Mouse (Mus musculus): ENCODE measurements around the gene Mamdc4. TPM values are rescaled to one million over a fixed set of nuclear protein-coding genes. Genes with fewer than 3 reads are reported as not detected.
A peak's percentile ranks its signal among the peaks of the same experiment; 100 is the strongest.

Gene Mamdc4
- polyA plus RNA-seq, 1 experiment from 2014 or later = 5.0 TPM

DNA sequence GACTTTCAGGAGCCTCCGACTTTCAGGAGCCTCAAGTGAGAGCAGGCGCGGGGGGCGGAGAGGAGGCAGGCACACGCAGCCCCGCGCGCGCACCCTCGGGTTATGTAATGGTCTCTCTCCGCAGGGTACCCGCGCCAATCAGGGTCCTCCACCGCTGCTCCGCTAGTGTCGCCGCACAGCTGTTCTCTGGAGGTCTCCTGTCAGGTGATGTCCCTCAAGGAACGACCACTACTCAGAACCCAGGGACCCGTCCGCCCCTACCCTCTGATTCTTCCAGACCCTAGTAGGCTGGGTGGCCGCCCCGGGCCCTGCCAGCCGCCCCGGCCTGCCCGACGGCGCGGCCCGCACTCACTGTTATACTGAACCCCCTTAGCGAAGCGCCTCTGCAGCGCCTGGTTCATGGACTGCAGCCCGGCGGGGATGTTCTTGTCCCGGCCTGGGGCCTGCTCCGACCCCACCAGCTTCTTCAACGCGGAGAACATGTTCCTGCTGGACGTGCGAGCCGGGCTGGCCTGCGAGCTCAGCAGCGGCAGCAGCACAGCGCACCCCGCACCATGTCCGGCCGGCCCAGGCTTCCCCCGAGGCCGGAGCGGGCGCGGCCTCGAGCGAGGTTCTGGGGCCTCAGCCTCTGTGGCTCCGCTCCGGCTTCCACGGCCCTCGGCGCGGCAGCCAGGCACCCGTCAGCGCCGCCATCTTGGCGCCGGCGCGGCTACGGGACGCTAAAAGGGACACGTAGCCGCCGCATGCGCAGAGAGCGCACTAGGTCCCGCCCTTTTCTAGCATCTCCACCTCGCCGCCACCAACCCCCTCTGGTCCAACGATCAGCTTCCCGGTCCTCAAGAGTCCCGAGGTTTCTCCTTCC is 33.3 kb upstream of the Mamdc4 start, which contains the start of gene Rabl6:
Gene Rabl6, minus strand, starts transcription at position 761 of the 862 bp plus-strand sequence.
- WGBS = under 1% methylated on average over 80 of the region's 80 CpGs
- peak; percentile 94 for ATAC-seq (replicated peaks; ENCODE audit: low FRiP score)

DNA sequence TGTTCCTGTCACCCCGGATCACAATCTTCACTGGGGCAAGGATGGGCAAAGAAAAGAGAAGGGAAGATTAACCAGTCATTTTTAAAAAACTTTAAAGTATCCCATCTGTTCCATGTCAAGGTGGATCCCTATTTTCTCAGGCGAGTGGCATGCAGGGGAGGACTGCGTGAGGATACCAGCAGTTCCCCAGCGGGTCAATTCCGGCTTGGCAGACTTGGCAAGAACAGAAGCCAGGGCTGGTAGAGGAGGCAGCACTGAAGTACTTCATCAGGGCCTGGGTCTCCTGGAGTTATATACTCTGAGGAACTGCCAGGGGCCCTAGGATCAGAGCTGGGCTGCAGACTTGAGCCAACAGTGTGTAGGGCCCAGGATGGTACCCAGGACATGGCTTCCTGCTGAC is 27.9 kb upstream of the Mamdc4 start:
- Histone ChIP-seq H3K27me3 (ENCODE audit: control insufficient read depth, insufficient read depth, low read length) (no peaks in the 10 kb centered on the region), H3K9ac (ENCODE audit: low read length) (no peak overlapping the region), H3K4me2 (ENCODE audit: low read depth, low read length, severe bottlenecking) (no peak overlapping the region), H3K9me3 (ENCODE audit: control insufficient read depth, low read length) (no peaks in the 10 kb centered on the region), H3K36me3 (ENCODE audit: control insufficient read depth, insufficient read depth, low read length) (peaks cover 3% of the 10 kb centered on the region), H3K4me1 (replicated peaks; ENCODE audit: control insufficient read depth, insufficient read depth, low read length) (no peaks in the 10 kb centered on the region), H3K4me3 (ENCODE audit: low read depth, low read length) (no peak overlapping the region), H3K27ac (ENCODE audit: low read depth, low read length) (no peak overlapping the region)
- DNase-seq (ENCODE audit: low spot score) = no peak
- WGBS = 93% methylated on average over 5 of the region's 5 CpGs
- ATAC-seq (replicated peaks; ENCODE audit: low FRiP score) = no peak

More for the DNA sequence above, 33.3 kb upstream of the Mamdc4 start, which contains the start of gene Rabl6:
- H3K27ac ChIP-seq (ENCODE audit: low read depth, low read length) = peak within 1 kb of the TSS; percentile 85
- H3K36me3 ChIP-seq (ENCODE audit: control insufficient read depth, insufficient read depth, low read length) = no peaks in the 10 kb centered on the region
- peak within 1 kb of the TSS; percentile 99 for H3K4me3 ChIP-seq (ENCODE audit: low read depth, low read length)
- peak; percentile 91 for DNase-seq (ENCODE audit: low spot score)
- peaks cover 3% of the 10 kb centered on the region; the same call in 1 of the 2 replicates for H3K4me1 ChIP-seq (replicated peaks; ENCODE audit: control insufficient read depth, insufficient read depth, low read length)
- no peaks in the 10 kb centered on the region for H3K9me3 ChIP-seq (ENCODE audit: control insufficient read depth, low read length)
- H3K27me3 ChIP-seq (ENCODE audit: control insufficient read depth, insufficient read depth, low read length) = no peaks in the 10 kb centered on the region; the same call in 1 of the 2 replicates
- H3K4me2 ChIP-seq (ENCODE audit: low read depth, low read length, severe bottlenecking) = peak within 1 kb of the TSS; percentile 71
- H3K9ac ChIP-seq (ENCODE audit: low read length) = peak within 1 kb of the TSS; percentile 96

DNA sequence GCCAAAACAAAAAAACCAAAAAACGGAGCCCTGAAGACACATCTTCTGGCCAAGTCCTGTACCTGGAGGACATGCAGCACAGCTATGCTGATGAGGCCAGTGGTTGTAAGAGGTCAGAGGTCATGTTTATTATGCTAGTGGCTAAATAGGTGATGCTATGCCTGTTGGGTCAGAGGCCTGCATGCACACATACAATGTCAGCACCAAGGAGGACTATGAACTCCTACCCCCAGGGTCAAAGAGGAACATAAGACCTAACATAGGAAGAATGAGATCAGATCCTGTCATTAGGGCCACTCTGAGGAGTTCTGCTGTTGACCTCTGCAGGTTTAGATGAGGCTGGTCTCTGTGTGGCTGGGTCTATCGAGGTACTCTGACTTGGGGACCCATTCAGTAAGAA is 25.4 kb upstream of the Mamdc4 start:
- H3K4me1 ChIP-seq (replicated peaks; ENCODE audit: control insufficient read depth, insufficient read depth, low read length) = no peaks in the 10 kb centered on the region
- H3K36me3 ChIP-seq (ENCODE audit: control insufficient read depth, insufficient read depth, low read length) = peaks cover 10% of the 10 kb centered on the region
- no peaks in the 10 kb centered on the region for H3K27me3 ChIP-seq (ENCODE audit: control insufficient read depth, insufficient read depth, low read length)
- DNase-seq (ENCODE audit: low spot score) (no peak), ATAC-seq (replicated peaks; ENCODE audit: low FRiP score) (no peak)
- H3K4me2 ChIP-seq (ENCODE audit: low read depth, low read length, severe bottlenecking) = no peak overlapping the region
- H3K4me3 ChIP-seq (ENCODE audit: low read depth, low read length) = no peak overlapping the region
- H3K27ac ChIP-seq (ENCODE audit: low read depth, low read length) = no peak overlapping the region
- no peaks in the 10 kb centered on the region for H3K9me3 ChIP-seq (ENCODE audit: control insufficient read depth, low read length)
- no peak overlapping the region for H3K9ac ChIP-seq (ENCODE audit: low read length)
- WGBS = 93% methylated on average over 2 of the region's 2 CpGs

DNA sequence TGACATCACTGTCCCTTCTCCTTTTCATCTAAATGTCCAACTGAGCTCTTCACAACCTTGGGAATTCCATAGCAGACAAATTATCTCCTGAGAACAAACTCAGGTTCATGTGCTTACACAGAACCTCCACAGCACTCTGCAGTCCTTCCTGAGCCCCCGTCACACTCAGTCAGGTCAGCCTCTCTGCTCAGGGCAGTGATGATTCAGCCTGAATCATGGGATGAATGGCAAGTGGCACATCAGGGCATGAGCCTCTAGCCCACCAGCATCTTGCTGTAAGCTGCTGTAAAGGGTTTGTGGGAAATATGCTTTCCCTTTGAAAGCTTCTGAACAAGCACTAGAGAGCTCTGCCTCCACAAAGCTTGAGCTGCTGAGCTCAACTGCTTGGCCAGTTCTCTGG is 24.1 kb upstream of the Mamdc4 start:
- H3K9me3 ChIP-seq (ENCODE audit: control insufficient read depth, low read length) = no peaks in the 10 kb centered on the region
- H3K9ac ChIP-seq (ENCODE audit: low read length) = no peak overlapping the region
- no peak for DNase-seq (ENCODE audit: low spot score)
- no peak overlapping the region for H3K4me2 ChIP-seq (ENCODE audit: low read depth, low read length, severe bottlenecking)
- no peaks in the 10 kb centered on the region for H3K27me3 ChIP-seq (ENCODE audit: control insufficient read depth, insufficient read depth, low read length)
- WGBS = 88% methylated on average over 1 of the region's 1 CpGs
- ATAC-seq (replicated peaks; ENCODE audit: low FRiP score) = no peak
- H3K27ac ChIP-seq (ENCODE audit: low read depth, low read length) = no peak overlapping the region
- no peak overlapping the region for H3K4me3 ChIP-seq (ENCODE audit: low read depth, low read length)
- peaks cover 13% of the 10 kb centered on the region for H3K36me3 ChIP-seq (ENCODE audit: control insufficient read depth, insufficient read depth, low read length)
- H3K4me1 ChIP-seq (replicated peaks; ENCODE audit: control insufficient read depth, insufficient read depth, low read length) = no peaks in the 10 kb centered on the region

DNA sequence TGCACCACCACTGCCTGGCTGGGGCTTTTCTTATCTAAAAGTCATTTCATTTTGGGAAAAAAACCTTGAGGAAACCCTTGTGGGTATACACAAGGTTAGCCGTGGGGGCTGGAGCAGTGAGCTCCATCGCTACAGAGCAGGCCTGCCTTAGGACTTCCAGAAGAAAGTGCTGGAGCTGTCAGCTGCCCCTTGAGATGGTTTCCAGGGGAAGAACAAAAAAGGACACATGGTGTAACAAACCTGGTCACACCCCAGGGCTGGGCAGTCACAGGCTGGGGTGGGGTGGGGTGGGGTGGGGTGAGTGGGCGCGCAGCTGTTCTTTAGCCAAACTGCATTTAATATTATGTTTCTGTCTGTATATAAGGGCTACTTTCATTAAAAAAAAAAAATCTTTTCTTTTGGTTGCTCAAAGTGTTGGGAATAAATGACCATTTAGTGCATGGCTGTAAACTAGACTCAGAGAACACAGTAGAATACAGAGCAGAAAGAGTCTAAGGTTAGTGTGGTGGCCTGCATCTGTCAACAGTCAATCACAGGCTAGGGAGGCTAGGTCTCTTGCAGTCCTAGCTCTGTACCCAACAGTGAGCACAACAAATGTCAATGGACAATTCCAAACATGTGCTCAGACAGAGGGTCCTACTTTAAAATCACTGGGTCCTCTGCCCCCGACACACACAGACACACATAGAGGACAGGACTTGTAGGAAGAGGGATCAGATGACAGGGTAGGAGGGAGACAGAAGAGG is 22.3 kb upstream of the Mamdc4 start:
- Histone ChIP-seq H3K4me1 (replicated peaks; ENCODE audit: control insufficient read depth, insufficient read depth, low read length) (no peaks in the 10 kb centered on the region), H3K9ac (ENCODE audit: low read length) (no peak overlapping the region), H3K27ac (ENCODE audit: low read depth, low read length) (no peak overlapping the region), H3K4me3 (ENCODE audit: low read depth, low read length) (no peak overlapping the region), H3K36me3 (ENCODE audit: control insufficient read depth, insufficient read depth, low read length) (peaks cover 21% of the 10 kb centered on the region), H3K27me3 (ENCODE audit: control insufficient read depth, insufficient read depth, low read length) (no peaks in the 10 kb centered on the region), H3K9me3 (ENCODE audit: control insufficient read depth, low read length) (no peaks in the 10 kb centered on the region), H3K4me2 (ENCODE audit: low read depth, low read length, severe bottlenecking) (no peak overlapping the region)
- ATAC-seq (replicated peaks; ENCODE audit: low FRiP score) (no peak), DNase-seq (ENCODE audit: low spot score) (no peak)
- 96% methylated on average over 5 of the region's 5 CpGs for WGBS

DNA sequence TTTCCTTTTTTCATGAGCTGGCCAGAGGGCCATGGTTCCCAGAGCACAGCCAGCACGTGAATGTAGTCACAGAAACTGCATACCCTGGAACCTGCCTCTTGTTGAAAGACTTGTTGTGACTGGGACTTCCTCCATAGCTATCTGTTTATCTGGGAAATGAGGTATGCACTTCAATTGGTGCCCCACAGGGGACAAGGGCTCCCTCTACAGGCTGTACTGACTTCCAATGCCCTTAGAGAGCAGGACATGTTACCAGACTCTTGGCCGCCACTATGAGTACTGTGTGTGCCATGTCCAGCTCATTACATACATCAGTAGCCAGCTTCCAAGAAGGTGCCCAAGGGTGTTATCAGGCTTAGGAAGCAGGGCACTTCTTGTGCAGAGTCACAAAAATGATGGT is 17.2 kb upstream of the Mamdc4 start:
- ATAC-seq (replicated peaks; ENCODE audit: low FRiP score) (no peak), DNase-seq (ENCODE audit: low spot score) (no peak)
- no peaks in the 10 kb centered on the region for H3K4me1 ChIP-seq (replicated peaks; ENCODE audit: control insufficient read depth, insufficient read depth, low read length)
- H3K4me3 ChIP-seq (ENCODE audit: low read depth, low read length) = no peak overlapping the region
- no peak overlapping the region for H3K27ac ChIP-seq (ENCODE audit: low read depth, low read length)
- peaks cover 18% of the 10 kb centered on the region for H3K36me3 ChIP-seq (ENCODE audit: control insufficient read depth, insufficient read depth, low read length)
- no peak overlapping the region for H3K9ac ChIP-seq (ENCODE audit: low read length)
- H3K27me3 ChIP-seq (ENCODE audit: control insufficient read depth, insufficient read depth, low read length) = no peaks in the 10 kb centered on the region
- 83% methylated on average over 2 of the region's 2 CpGs for WGBS
- H3K4me2 ChIP-seq (ENCODE audit: low read depth, low read length, severe bottlenecking) = no peak overlapping the region
- H3K9me3 ChIP-seq (ENCODE audit: control insufficient read depth, low read length) = no peaks in the 10 kb centered on the region

DNA sequence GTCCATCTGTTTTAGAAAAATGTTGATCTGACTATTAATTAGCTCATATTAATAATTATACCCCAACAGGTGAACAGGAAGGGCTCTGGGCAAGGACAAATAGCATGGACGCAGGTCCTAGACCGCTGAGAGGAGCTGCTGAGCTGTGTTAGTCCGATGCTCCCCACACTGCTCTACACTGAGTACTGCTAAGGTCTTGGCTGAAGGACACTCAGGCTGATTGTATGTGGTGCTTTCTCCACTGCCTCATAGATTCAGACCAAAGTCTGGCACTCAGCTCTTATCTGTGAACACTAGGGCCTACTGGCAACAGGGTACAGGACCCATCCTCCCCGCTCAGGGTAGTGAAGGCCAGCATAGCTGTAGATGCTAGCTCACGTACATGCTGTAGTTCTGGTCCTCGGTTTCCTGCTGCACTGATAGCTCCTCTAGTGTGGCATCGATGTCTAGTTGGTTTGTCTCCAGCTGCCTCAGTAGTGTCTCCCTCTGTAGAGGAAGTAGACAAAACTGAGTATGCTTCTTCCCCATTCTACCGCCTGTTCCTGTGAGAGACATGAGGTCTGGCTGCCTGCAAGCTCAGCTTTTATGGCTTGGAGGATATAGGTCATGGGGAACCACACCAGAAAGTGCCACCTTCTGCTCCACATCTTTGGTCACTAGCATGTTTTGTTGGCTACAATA is 13.7 kb upstream of the Mamdc4 start:
- DNase-seq (ENCODE audit: low spot score) (no peak), ATAC-seq (replicated peaks; ENCODE audit: low FRiP score) (no peak)
- H3K4me3 ChIP-seq (ENCODE audit: low read depth, low read length) = no peak overlapping the region
- H3K27ac ChIP-seq (ENCODE audit: low read depth, low read length) = no peak overlapping the region
- H3K4me1 ChIP-seq (replicated peaks; ENCODE audit: control insufficient read depth, insufficient read depth, low read length) = no peaks in the 10 kb centered on the region
- 93% methylated on average over 8 of the region's 8 CpGs for WGBS
- peaks cover 10% of the 10 kb centered on the region for H3K36me3 ChIP-seq (ENCODE audit: control insufficient read depth, insufficient read depth, low read length)
- no peaks in the 10 kb centered on the region for H3K9me3 ChIP-seq (ENCODE audit: control insufficient read depth, low read length)
- H3K27me3 ChIP-seq (ENCODE audit: control insufficient read depth, insufficient read depth, low read length) = no peaks in the 10 kb centered on the region
- no peak overlapping the region for H3K9ac ChIP-seq (ENCODE audit: low read length)
- H3K4me2 ChIP-seq (ENCODE audit: low read depth, low read length, severe bottlenecking) = no peak overlapping the region

DNA sequence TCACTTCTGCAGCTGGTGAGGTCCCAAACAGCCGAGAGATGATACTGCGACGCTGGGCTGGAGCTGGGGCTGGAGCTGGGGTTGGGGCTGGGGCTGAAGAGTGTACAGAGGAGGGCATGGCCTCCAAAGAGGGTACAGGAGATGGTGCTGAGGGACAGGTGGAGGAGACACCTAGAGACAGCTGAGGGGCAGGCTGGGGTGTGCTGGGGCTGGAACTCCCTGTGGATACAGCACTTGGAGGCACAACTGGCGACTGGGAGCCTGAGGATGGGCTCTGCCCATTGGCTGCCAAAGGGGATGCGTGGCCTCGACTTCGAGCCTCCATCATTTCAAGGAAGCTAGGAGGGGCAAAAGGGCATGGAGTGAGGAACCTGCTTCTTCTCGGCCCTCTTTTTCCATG is 12.6 kb upstream of the Mamdc4 start:
- no peaks in the 10 kb centered on the region for H3K9me3 ChIP-seq (ENCODE audit: control insufficient read depth, low read length)
- H3K4me1 ChIP-seq (replicated peaks; ENCODE audit: control insufficient read depth, insufficient read depth, low read length) = no peaks in the 10 kb centered on the region
- H3K4me3 ChIP-seq (ENCODE audit: low read depth, low read length) = no peak overlapping the region
- no peak for DNase-seq (ENCODE audit: low spot score)
- peaks cover 4% of the 10 kb centered on the region for H3K36me3 ChIP-seq (ENCODE audit: control insufficient read depth, insufficient read depth, low read length)
- no peak overlapping the region for H3K4me2 ChIP-seq (ENCODE audit: low read depth, low read length, severe bottlenecking)
- WGBS = 91% methylated on average over 8 of the region's 8 CpGs
- no peak overlapping the region for H3K9ac ChIP-seq (ENCODE audit: low read length)
- no peak overlapping the region for H3K27ac ChIP-seq (ENCODE audit: low read depth, low read length)
- H3K27me3 ChIP-seq (ENCODE audit: control insufficient read depth, insufficient read depth, low read length) = no peaks in the 10 kb centered on the region
- ATAC-seq (replicated peaks; ENCODE audit: low FRiP score) = no peak
